Mouse (Mus musculus): ENCODE results near the gene Ankrd2.

- no peak for TF ChIP-seq CTCF (IDR thresholded peaks at IDR 0.05; ENCODE audit: borderline replicate concordance, extremely low read depth, insufficient read depth, insufficient read length)
- TF ChIP-seq POLR2A (IDR thresholded peaks at IDR 0.05; ENCODE audit: borderline replicate concordance, extremely low read depth, insufficient read depth, insufficient read length, poor library complexity, severe bottlenecking), result no peak
Measured at GRCm38 (mm10) chr19:42071886-42072608, 36.2 kb downstream of the Ankrd2 start.

All from brain, embryonic 14.5 days (tissue).